In genomic region chr12:17317970-17318369, GRCm38 (mm10) we compare ENCODE assay signal across 26 mouse cellular contexts. TPM values are rescaled to one million over a fixed set of nuclear protein-coding genes. Genes with fewer than 3 reads are reported as not detected.
A peak's percentile ranks its signal among the peaks of the same experiment; 100 is the strongest.
DNase-seq lines count a peak whose midpoint lies in the region; ATAC-seq and TF ChIP-seq lines count a peak whose summit lies in the region.
"Had no signal": no experiment of that assay in that cellular context is flagged by ENCODE, and none has a peak within 500 bp of the region (broad histone marks: within the 10 kb centered on the region; RNA-seq: fewer than 3 reads in every experiment).

No protein-coding gene starts in this region.

- no peak for TF ChIP-seq CTCF in heart, postnatal 0 days (IDR thresholded peaks at IDR 0.05; ENCODE audit: low read depth)
- no peak for TF ChIP-seq CTCF in heart, adult 2 months (IDR thresholded peaks at IDR 0.05)
- TF ChIP-seq CTCF in lung, postnatal 0 days (IDR thresholded peaks at IDR 0.05) = no peak
- no peak for TF ChIP-seq CTCF in kidney, adult 2 months (conservative IDR thresholded peaks at IDR 0.05; ENCODE audit: insufficient read depth, insufficient read length, low read depth, low read length)

- H3K9ac ChIP-seq in heart, postnatal 0 days (replicated peaks; ENCODE audit: low read depth, low read length) = no peak overlapping the region
- H3K9ac ChIP-seq in heart, adult 2 months (ENCODE audit: low read depth, low read length) = no peak overlapping the region
- no peak overlapping the region for H3K9ac ChIP-seq in lung, postnatal 0 days (replicated peaks; ENCODE audit: low read depth)
- H3K9ac ChIP-seq: embryonic facial prominence, embryonic 15.5 days; forebrain, embryonic 15.5 days; heart, embryonic 15.5 days; hindbrain, embryonic 12.5 days had no signal

- WGBS in heart, postnatal 0 days = 32% methylated on average over 4 of the region's 4 CpGs
- 47% methylated on average over 4 of the region's 4 CpGs for WGBS in heart, adult 2 months
- WGBS in lung, postnatal 0 days = 24% methylated on average over 4 of the region's 4 CpGs
- WGBS in kidney, adult 2 months = 56% methylated on average over 4 of the region's 4 CpGs

- TF ChIP-seq POLR2A in heart, adult 2 months (IDR thresholded peaks at IDR 0.05; ENCODE audit: insufficient read depth, low read depth, low read length) = no peak
- TF ChIP-seq POLR2A in kidney, adult 2 months (IDR thresholded peaks at IDR 0.05; ENCODE audit: low read depth, low read length) = no peak

- no peaks in the 10 kb centered on the region for H3K79me2 ChIP-seq in heart, adult 2 months (replicated peaks; ENCODE audit: control insufficient read depth, insufficient read depth, low read length)

- no peak for TF ChIP-seq EP300 in heart, postnatal 0 days (IDR thresholded peaks at IDR 0.05; ENCODE audit: low read depth)
- no peak for TF ChIP-seq EP300 in heart, adult 2 months (IDR thresholded peaks at IDR 0.05; ENCODE audit: insufficient read depth, low read depth, low read length)
- TF ChIP-seq EP300 in lung, postnatal 0 days (IDR thresholded peaks at IDR 0.05) = no peak; the same call in 1 of the 2 replicates

- H3K27ac ChIP-seq in heart, postnatal 0 days (ENCODE audit: low read depth) = no peak overlapping the region
- no peak overlapping the region for H3K27ac ChIP-seq in heart, adult 2 months
- peak overlapping the region; percentile 59 for H3K27ac ChIP-seq in lung, postnatal 0 days (ENCODE audit: low read length)
- H3K27ac ChIP-seq in kidney, adult 2 months (ENCODE audit: insufficient read depth, low read depth, low read length) = no peak overlapping the region
- H3K27ac ChIP-seq: embryonic facial prominence, embryonic 15.5 days; forebrain, embryonic 15.5 days; heart, embryonic 10.5 days; heart, embryonic 15.5 days; hindbrain, embryonic 12.5 days had no signal

- H3K4me1 ChIP-seq in heart, postnatal 0 days (ENCODE audit: control insufficient read depth, insufficient read depth) = no peaks in the 10 kb centered on the region
- no peaks in the 10 kb centered on the region for H3K4me1 ChIP-seq in heart, adult 2 months (ENCODE audit: control insufficient read depth, insufficient read depth, low read length)
- H3K4me1 ChIP-seq in lung, postnatal 0 days (ENCODE audit: insufficient read depth, low read depth, low read length) = no peaks in the 10 kb centered on the region; the same call in 1 of the 2 replicates
- no peaks in the 10 kb centered on the region for H3K4me1 ChIP-seq in kidney, adult 2 months (ENCODE audit: control insufficient read depth, insufficient read depth, low read length)
- H3K4me1 ChIP-seq: embryonic facial prominence, embryonic 15.5 days; forebrain, embryonic 15.5 days; hindbrain, embryonic 12.5 days had no signal

- no peak overlapping the region for H3K4me3 ChIP-seq in heart, postnatal 0 days (ENCODE audit: low read depth, low read length)
- H3K4me3 ChIP-seq in heart, adult 2 months = no peak overlapping the region
- H3K4me3 ChIP-seq in lung, postnatal 0 days (ENCODE audit: low read depth, low read length) = no peak overlapping the region
- H3K4me3 ChIP-seq in kidney, adult 2 months (ENCODE audit: insufficient read depth, low read depth, low read length) = no peak overlapping the region
- H3K4me3 ChIP-seq: embryonic facial prominence, embryonic 15.5 days; erythroblast, embryonic 14.5 days; forebrain, embryonic 15.5 days; heart, embryonic 10.5 days; heart, embryonic 15.5 days; hindbrain, embryonic 12.5 days had no signal

- no peaks in the 10 kb centered on the region for H3K9me3 ChIP-seq in heart, postnatal 0 days (replicated peaks; ENCODE audit: control insufficient read depth, low read length)
- H3K9me3 ChIP-seq in lung, postnatal 0 days (ENCODE audit: low read length) = no peaks in the 10 kb centered on the region
- H3K9me3 ChIP-seq: embryonic facial prominence, embryonic 15.5 days; forebrain, embryonic 15.5 days; heart, embryonic 10.5 days; heart, embryonic 15.5 days; hindbrain, embryonic 12.5 days had no signal

- peak; percentile 74; the same call in 1 of the 2 replicates for ATAC-seq in heart, postnatal 0 days (ENCODE audit: insufficient read depth, low read depth)
- ATAC-seq in lung, postnatal 0 days = peak; percentile 23; the same call in 1 of the 2 replicates
- ATAC-seq: forebrain, embryonic 15.5 days; hindbrain, embryonic 16.5 days; inflammation-experienced regulatory T-cells, adult 6 months; Patski had no signal

- no peak overlapping the region for H3K4me2 ChIP-seq in heart, postnatal 0 days (ENCODE audit: low read depth, low read length)
- no peak overlapping the region for H3K4me2 ChIP-seq in lung, postnatal 0 days (replicated peaks; ENCODE audit: low read depth, low read length)
- H3K4me2 ChIP-seq: embryonic facial prominence, embryonic 15.5 days; forebrain, embryonic 15.5 days; heart, embryonic 15.5 days; hindbrain, embryonic 12.5 days had no signal

- no peaks in the 10 kb centered on the region for H3K36me3 ChIP-seq in heart, postnatal 0 days (replicated peaks; ENCODE audit: control insufficient read depth, insufficient read depth, low read length)
- H3K36me3 ChIP-seq in heart, adult 2 months (ENCODE audit: control insufficient read depth, insufficient read depth, low read length) = no peaks in the 10 kb centered on the region
- no peaks in the 10 kb centered on the region for H3K36me3 ChIP-seq in lung, postnatal 0 days (ENCODE audit: insufficient read depth, low read length)
- no peaks in the 10 kb centered on the region for H3K36me3 ChIP-seq in kidney, adult 2 months (ENCODE audit: control insufficient read depth, insufficient read depth, low read length)
- H3K36me3 ChIP-seq: embryonic facial prominence, embryonic 15.5 days; forebrain, embryonic 15.5 days; heart, embryonic 10.5 days; heart, embryonic 15.5 days; hindbrain, embryonic 12.5 days had no signal

- peaks cover 3% of the 10 kb centered on the region; the same call in 1 of the 2 replicates for H3K27me3 ChIP-seq in heart, postnatal 0 days (ENCODE audit: control insufficient read depth, insufficient read depth, low read length)
- no peaks in the 10 kb centered on the region for H3K27me3 ChIP-seq in heart, adult 2 months (ENCODE audit: control insufficient read depth, insufficient read depth, low read length)
- no peaks in the 10 kb centered on the region for H3K27me3 ChIP-seq in lung, postnatal 0 days (replicated peaks; ENCODE audit: insufficient read depth, low read length)
- no peaks in the 10 kb centered on the region for H3K27me3 ChIP-seq in kidney, adult 2 months (replicated peaks; ENCODE audit: control insufficient read depth, insufficient read depth, low read length)
- H3K27me3 ChIP-seq: CH12.LX; forebrain, embryonic 15.5 days had no signal

- intact Hi-C loops in heart, adult 2 months (cut with DNase I) = no loop called here

- no peak for DNase-seq in heart, postnatal 0 days (ENCODE audit: low spot score)
- no peak for DNase-seq in heart, adult 2 months
- peak; percentile 29 for DNase-seq in lung, postnatal 0 days (ENCODE audit: low spot score)
- no peak for DNase-seq in lung, postnatal 14 days
- peak; percentile 42 for DNase-seq in lung, postnatal 36 days
- no peak for DNase-seq in kidney, adult 2 months
- no peak for DNase-seq in left cerebral cortex, adult 8-10 months (ENCODE audit: low spot score in 2 of 2)
- DNase-seq: adrenal gland, postnatal 10 days; cerebellum, adult 11 months; cerebellum, adult 8-10 months; cerebellum, postnatal 14 days; embryo, embryonic 11 days; gastrocnemius, postnatal 36 days; heart, postnatal 36 days had no signal

RNA-seq across cellular contexts. Expression of gene Atp6v1c2, which starts 11.2 kb away (rescaled TPM):
- total RNA-seq in heart, postnatal 0 days (2014; rRNA removed; ENCODE audit: low replicate concordance) = not detected in 2 replicates
- 0.12 and 0.38 TPM in 2 replicates for polyA plus RNA-seq in heart, postnatal 0 days (2015; fragmentation: Nextera tagmentation; extraction: Ambion mirVana)
- not detected for total RNA-seq in heart, adult 2 months (2021)
- polyA plus RNA-seq in heart, adult 2 months (2012; rRNA removed) = 0.15 and 0.94 TPM in 2 replicates
- 55.6 and 56.4 TPM in 2 replicates for polyA plus RNA-seq in lung, postnatal 0 days (2015; fragmentation: Nextera tagmentation; extraction: Ambion mirVana)
- 32.4 and 39.9 TPM in 2 replicates for polyA plus RNA-seq in kidney, adult 2 months (2012; rRNA removed)
- total RNA-seq in left cerebral cortex, adult 8-10 months (2022) = 1 to 10 TPM; 4.6 to 6.3 (median 4.8) TPM
- total RNA-seq: common myeloid progenitor, adult 5-6 weeks; gastrocnemius, adult 8-10 months; gastrocnemius, postnatal 36 days; heart, postnatal 36 days had no signal
- polyA plus RNA-seq: erythroblast, embryonic 14.5 days; Patski had no signal

RNA-seq across cellular contexts. Expression of gene Nol10, which starts 30.3 kb away (rescaled TPM):
- total RNA-seq in heart, postnatal 0 days (2014; rRNA removed; ENCODE audit: low replicate concordance) = 2.2 and 7.1 TPM in 2 replicates
- polyA plus RNA-seq in heart, postnatal 0 days (2015; fragmentation: Nextera tagmentation; extraction: Ambion mirVana) = 5.9 and 7.6 TPM in 2 replicates
- 1 to 10 TPM; 8.0 to 8.1 TPM for total RNA-seq in heart, adult 2 months (2021)
- 2.7 and 4.3 TPM in 2 replicates for polyA plus RNA-seq in heart, adult 2 months (2012; rRNA removed)
- 7.4 and 7.9 TPM in 2 replicates for polyA plus RNA-seq in lung, postnatal 0 days (2015; fragmentation: Nextera tagmentation; extraction: Ambion mirVana)
- 5.1 and 6.1 TPM in 2 replicates for polyA plus RNA-seq in kidney, adult 2 months (2012; rRNA removed)
- total RNA-seq in left cerebral cortex, adult 8-10 months (2022) = 10 to 100 TPM; 18.7 to 20.9 (median 19.5) TPM

RNA-seq across cellular contexts. Expression of gene Pdia6, which starts 51.6 kb away (rescaled TPM):
- total RNA-seq in heart, postnatal 0 days (2014; rRNA removed; ENCODE audit: low replicate concordance) = 52.7 and 106 TPM in 2 replicates
- 129 and 164 TPM in 2 replicates for polyA plus RNA-seq in heart, postnatal 0 days (2015; fragmentation: Nextera tagmentation; extraction: Ambion mirVana)
- total RNA-seq in heart, adult 2 months (2021) = 100 to 1,000 TPM; 106 to 122 TPM
- polyA plus RNA-seq in heart, adult 2 months (2012; rRNA removed) = 36.2 and 65.7 TPM in 2 replicates
- polyA plus RNA-seq in lung, postnatal 0 days (2015; fragmentation: Nextera tagmentation; extraction: Ambion mirVana) = 249 and 298 TPM in 2 replicates
- polyA plus RNA-seq in kidney, adult 2 months (2012; rRNA removed) = 60.0 and 70.7 TPM in 2 replicates
- 100 to 1,000 TPM in 2 of 4 experiments, 10 to 100 TPM in 2; 83.8 to 108 (median 101) TPM for total RNA-seq in left cerebral cortex, adult 8-10 months (2022)

Comparison
In these comparisons a context has a peak if more than half of its experiments do, and no peak if none do; other contexts are left out.
1. DNase-seq: peak in lung, postnatal 0 days (single experiment) and lung, postnatal 36 days (single experiment); none in heart, postnatal 0 days (single experiment), heart, adult 2 months (0 of 2), lung, postnatal 14 days (single experiment), kidney, adult 2 months (single experiment) and left cerebral cortex, adult 8-10 months (0 of 2).
2. RNA of gene Atp6v1c2, which starts 11.2 kb away (polyA plus RNA-seq): 55.6 to 56.4 TPM in lung, postnatal 0 days and 32.4 to 39.9 TPM in kidney, adult 2 months; 0.15 to 0.94 TPM in heart, adult 2 months and 0.12 to 0.38 TPM in heart, postnatal 0 days; every median in the first group is over 10 times any median in the second.